Mouse (Mus musculus): ENCODE data around the gene Six5. TPM values are rescaled to one million over a fixed set of nuclear protein-coding genes. Genes with fewer than 3 reads are reported as not detected.

The Six5 gene
- polyA plus RNA-seq, 1 experiment from 2014 or later, result 7.4 TPM

DNA sequence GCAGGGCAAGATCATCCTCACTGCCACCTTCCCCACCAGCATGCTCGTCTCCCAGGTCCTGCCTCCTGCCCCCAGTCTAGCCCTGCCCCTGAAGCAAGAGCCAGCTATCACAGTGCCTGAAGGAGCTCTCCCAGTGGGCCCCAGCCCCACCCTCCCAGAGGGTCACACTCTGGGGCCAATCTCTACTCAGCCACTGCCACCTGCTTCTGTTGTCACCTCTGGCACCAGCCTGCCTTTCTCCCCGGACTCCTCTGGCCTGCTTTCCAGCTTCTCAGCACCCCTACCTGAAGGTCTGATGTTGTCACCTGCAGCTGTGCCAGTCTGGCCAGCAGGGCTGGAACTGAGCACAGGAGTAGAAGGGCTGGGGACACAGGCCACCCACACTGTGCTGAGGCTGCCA lies 2.8 kb downstream of the Six5 start:
- no peak overlapping the region for H3K4me3 ChIP-seq (ENCODE audit: low read depth, low read length)
- H3K9ac ChIP-seq (ENCODE audit: low read length), result no peak overlapping the region; the same call in 1 of the 2 replicates
- H3K9me3 ChIP-seq (ENCODE audit: control insufficient read depth, low read length), result no peaks in the 10 kb centered on the region
- ATAC-seq (ENCODE audit: insufficient read depth, low FRiP score, low TSS enrichment) (no peak), DNase-seq (ENCODE audit: low spot score) (no peak)
- no peak overlapping the region for H3K4me2 ChIP-seq (ENCODE audit: low read depth)
- 67% methylated on average over 2 of the region's 2 CpGs for WGBS
- no peaks in the 10 kb centered on the region for H3K36me3 ChIP-seq (ENCODE audit: control insufficient read depth, insufficient read depth, low read length)
- H3K27me3 ChIP-seq (ENCODE audit: control insufficient read depth, insufficient read depth, low read length), result no peaks in the 10 kb centered on the region
- peaks cover 24% of the 10 kb centered on the region for H3K4me1 ChIP-seq (ENCODE audit: control insufficient read depth, insufficient read depth, low read length)
- H3K27ac ChIP-seq (ENCODE audit: low read depth, low read length), result no peak overlapping the region

DNA sequence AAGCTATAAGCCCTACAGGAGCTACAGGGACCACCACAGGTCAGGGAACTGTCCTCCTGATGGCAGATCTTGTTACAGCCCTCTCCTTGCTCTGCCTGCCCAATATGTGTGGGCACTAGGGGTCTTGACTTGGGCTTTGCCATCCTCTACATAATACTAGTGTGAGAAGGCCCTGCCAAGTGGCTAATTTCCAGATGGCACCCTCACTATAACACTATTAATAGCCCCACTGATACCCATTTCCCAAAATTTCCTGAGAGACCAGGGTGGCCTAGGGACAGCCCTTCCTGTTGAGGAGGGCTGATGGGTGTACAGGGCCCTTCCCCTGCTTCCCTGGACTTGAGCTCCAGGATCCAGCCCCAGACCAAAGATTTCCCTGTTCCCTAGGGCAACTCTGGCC lies 3.5 kb downstream of the Six5 start:
- no peaks in the 10 kb centered on the region for H3K27me3 ChIP-seq (ENCODE audit: control insufficient read depth, insufficient read depth, low read length)
- DNase-seq (ENCODE audit: low spot score), result no peak
- H3K9ac ChIP-seq (ENCODE audit: low read length), result no peak overlapping the region
- H3K27ac ChIP-seq (ENCODE audit: low read depth, low read length), result no peak overlapping the region
- no peak overlapping the region for H3K4me2 ChIP-seq (ENCODE audit: low read depth)
- peaks cover 17% of the 10 kb centered on the region for H3K4me1 ChIP-seq (ENCODE audit: control insufficient read depth, insufficient read depth, low read length)
- H3K9me3 ChIP-seq (ENCODE audit: control insufficient read depth, low read length), result no peaks in the 10 kb centered on the region
- H3K4me3 ChIP-seq (ENCODE audit: low read depth, low read length), result no peak overlapping the region
- no peak for ATAC-seq (ENCODE audit: insufficient read depth, low FRiP score, low TSS enrichment)
- H3K36me3 ChIP-seq (ENCODE audit: control insufficient read depth, insufficient read depth, low read length), result no peaks in the 10 kb centered on the region

DNA sequence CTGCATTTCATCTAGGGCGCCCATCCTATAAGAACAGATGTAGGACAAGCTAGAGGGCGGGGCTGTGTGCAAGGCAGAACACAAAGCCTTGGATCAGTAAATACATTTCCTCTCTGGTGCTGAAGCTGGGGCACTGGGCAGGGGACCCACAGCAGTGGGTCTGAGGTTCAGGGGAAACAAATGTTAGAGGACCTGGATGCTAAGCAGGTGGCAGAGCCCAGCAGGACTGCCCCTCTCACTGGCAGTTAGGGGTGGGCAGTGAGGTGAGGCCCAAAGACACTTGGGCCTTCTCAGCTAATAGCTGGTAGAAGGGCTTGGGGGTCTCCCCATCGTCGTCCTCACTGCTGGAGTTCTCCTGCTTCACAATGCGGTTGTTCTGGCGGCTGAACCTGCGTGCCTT lies 4.4 kb downstream of the Six5 start:
- Histone ChIP-seq H3K4me2 (ENCODE audit: low read depth) (no peak overlapping the region), H3K4me3 (ENCODE audit: low read depth, low read length) (no peak overlapping the region), H3K9me3 (ENCODE audit: control insufficient read depth, low read length) (no peaks in the 10 kb centered on the region), H3K4me1 (ENCODE audit: control insufficient read depth, insufficient read depth, low read length) (peaks cover 12% of the 10 kb centered on the region), H3K36me3 (ENCODE audit: control insufficient read depth, insufficient read depth, low read length) (no peaks in the 10 kb centered on the region), H3K27ac (ENCODE audit: low read depth, low read length) (no peak overlapping the region), H3K9ac (ENCODE audit: low read length) (no peak overlapping the region), H3K27me3 (ENCODE audit: control insufficient read depth, insufficient read depth, low read length) (no peaks in the 10 kb centered on the region)
- whole genome bisulfite sequencing, result 69% methylated on average over 7 of the region's 7 CpGs
- no peak for ATAC-seq (ENCODE audit: insufficient read depth, low FRiP score, low TSS enrichment)
- no peak for DNase-seq (ENCODE audit: low spot score)

DNA sequence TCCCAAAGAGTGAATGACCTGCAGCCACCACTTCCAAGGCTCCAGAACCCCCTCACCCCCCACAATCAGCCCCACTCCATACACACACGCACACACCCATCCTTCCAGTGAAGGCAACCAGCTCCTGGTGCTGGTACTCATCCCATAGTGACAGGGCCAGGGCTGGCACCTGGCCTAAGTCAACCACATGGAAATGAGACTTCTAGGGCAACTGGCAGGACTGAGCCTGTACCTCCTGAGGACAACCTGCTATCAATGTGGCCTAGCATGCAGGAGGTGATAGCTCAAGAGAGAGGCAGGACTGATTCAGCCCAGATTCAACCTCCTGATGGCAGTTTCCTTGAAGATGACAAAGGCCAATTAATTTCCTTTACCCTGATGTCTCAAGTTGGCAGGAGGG lies 5.9 kb downstream of the Six5 start:
- Histone ChIP-seq H3K4me2 (ENCODE audit: low read depth) (no peak overlapping the region), H3K27ac (ENCODE audit: low read depth, low read length) (no peak overlapping the region), H3K9me3 (ENCODE audit: control insufficient read depth, low read length) (no peaks in the 10 kb centered on the region), H3K9ac (ENCODE audit: low read length) (no peak overlapping the region), H3K27me3 (ENCODE audit: control insufficient read depth, insufficient read depth, low read length) (no peaks in the 10 kb centered on the region), H3K36me3 (ENCODE audit: control insufficient read depth, insufficient read depth, low read length) (no peaks in the 10 kb centered on the region), H3K4me3 (ENCODE audit: low read depth, low read length) (no peak overlapping the region), H3K4me1 (ENCODE audit: control insufficient read depth, insufficient read depth, low read length) (peaks cover 12% of the 10 kb centered on the region)
- DNase-seq (ENCODE audit: low spot score) (no peak), ATAC-seq (ENCODE audit: insufficient read depth, low FRiP score, low TSS enrichment) (no peak)
- 81% methylated on average over 1 of the region's 1 CpGs for WGBS

DNA sequence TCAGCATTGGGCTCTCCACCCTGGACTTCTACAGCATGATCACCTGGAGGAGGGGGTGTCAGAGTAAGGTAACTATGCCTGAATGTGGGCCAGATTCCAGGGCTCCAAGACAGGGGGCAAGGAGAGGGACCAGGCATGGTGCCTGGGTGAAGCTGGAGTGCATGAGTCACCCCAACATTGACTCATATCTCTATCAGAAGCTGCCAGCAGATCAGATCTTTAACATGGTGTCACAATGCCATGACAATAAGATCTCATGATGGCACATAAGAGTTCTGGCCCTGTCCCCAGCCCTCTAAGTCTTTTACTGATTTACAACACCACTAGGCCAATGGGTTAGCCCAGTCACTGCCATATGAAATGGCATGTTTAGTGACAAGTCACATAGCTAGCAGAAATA lies 9.3 kb downstream of the Six5 start:
- Histone ChIP-seq H3K27ac (ENCODE audit: low read depth, low read length) (no peak overlapping the region), H3K27me3 (ENCODE audit: control insufficient read depth, insufficient read depth, low read length) (no peaks in the 10 kb centered on the region), H3K4me1 (ENCODE audit: control insufficient read depth, insufficient read depth, low read length) (no peaks in the 10 kb centered on the region), H3K4me2 (ENCODE audit: low read depth) (no peak overlapping the region), H3K36me3 (ENCODE audit: control insufficient read depth, insufficient read depth, low read length) (no peaks in the 10 kb centered on the region), H3K4me3 (ENCODE audit: low read depth, low read length) (no peak overlapping the region), H3K9ac (ENCODE audit: low read length) (no peak overlapping the region), H3K9me3 (ENCODE audit: control insufficient read depth, low read length) (no peaks in the 10 kb centered on the region)
- DNase-seq (ENCODE audit: low spot score) (no peak), ATAC-seq (ENCODE audit: insufficient read depth, low FRiP score, low TSS enrichment) (no peak)

DNA sequence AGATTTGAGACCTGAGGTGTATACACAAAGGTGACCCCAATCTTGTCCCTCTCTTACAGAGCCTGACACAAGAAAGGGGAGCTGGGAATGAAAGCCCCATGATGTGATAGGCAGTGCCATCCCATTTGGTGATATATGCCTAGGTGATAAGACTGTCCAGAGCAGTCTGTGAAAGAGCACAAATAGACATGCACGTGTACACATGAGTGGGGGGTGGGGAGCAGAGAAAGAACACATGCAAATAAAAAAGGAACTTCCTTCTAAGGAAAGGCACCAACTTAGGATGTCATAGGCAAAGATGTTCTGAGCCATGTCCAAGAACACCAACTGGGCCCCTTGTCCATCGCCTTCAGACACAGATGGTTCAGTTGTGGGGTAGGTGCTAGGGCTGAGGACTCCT lies 10.1 kb downstream of the Six5 start:
- no peak overlapping the region for H3K4me3 ChIP-seq (ENCODE audit: low read depth, low read length)
- ATAC-seq (ENCODE audit: insufficient read depth, low FRiP score, low TSS enrichment), result no peak
- H3K4me1 ChIP-seq (ENCODE audit: control insufficient read depth, insufficient read depth, low read length), result no peaks in the 10 kb centered on the region
- no peak overlapping the region for H3K27ac ChIP-seq (ENCODE audit: low read depth, low read length)
- no peaks in the 10 kb centered on the region for H3K36me3 ChIP-seq (ENCODE audit: control insufficient read depth, insufficient read depth, low read length)
- H3K4me2 ChIP-seq (ENCODE audit: low read depth), result no peak overlapping the region
- H3K9me3 ChIP-seq (ENCODE audit: control insufficient read depth, low read length), result no peaks in the 10 kb centered on the region
- no peak for DNase-seq (ENCODE audit: low spot score)
- H3K27me3 ChIP-seq (ENCODE audit: control insufficient read depth, insufficient read depth, low read length), result no peaks in the 10 kb centered on the region
- 77% methylated on average over 2 of the region's 2 CpGs for WGBS
- H3K9ac ChIP-seq (ENCODE audit: low read length), result no peak overlapping the region

DNA sequence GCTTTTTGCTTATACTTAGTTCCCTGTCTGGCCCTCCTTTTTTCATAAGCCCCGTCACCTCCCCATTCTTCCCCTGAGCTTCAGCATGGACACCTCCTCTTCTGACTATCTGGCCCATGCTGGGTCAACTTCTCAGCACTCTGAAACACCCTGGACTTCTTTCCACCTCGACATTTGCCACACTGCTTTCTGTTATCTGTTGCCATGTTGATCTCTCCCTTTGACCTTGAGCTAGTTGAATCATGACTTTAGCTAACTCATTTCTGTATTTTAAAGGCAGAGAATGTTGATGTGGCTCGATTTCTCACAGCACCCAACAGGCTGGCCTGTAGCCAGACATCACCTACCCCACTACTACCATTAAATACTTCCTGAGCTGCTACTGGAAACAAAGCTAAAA lies 13.0 kb downstream of the Six5 start:
- no peak for ATAC-seq (ENCODE audit: insufficient read depth, low FRiP score, low TSS enrichment)
- no peak overlapping the region for H3K4me2 ChIP-seq (ENCODE audit: low read depth)
- H3K27ac ChIP-seq (ENCODE audit: low read depth, low read length), result no peak overlapping the region
- no peak overlapping the region for H3K9ac ChIP-seq (ENCODE audit: low read length)
- no peak for DNase-seq (ENCODE audit: low spot score)
- no peaks in the 10 kb centered on the region for H3K9me3 ChIP-seq (ENCODE audit: control insufficient read depth, low read length)
- no peaks in the 10 kb centered on the region for H3K4me1 ChIP-seq (ENCODE audit: control insufficient read depth, insufficient read depth, low read length)
- H3K36me3 ChIP-seq (ENCODE audit: control insufficient read depth, insufficient read depth, low read length), result no peaks in the 10 kb centered on the region
- H3K27me3 ChIP-seq (ENCODE audit: control insufficient read depth, insufficient read depth, low read length), result no peaks in the 10 kb centered on the region
- H3K4me3 ChIP-seq (ENCODE audit: low read depth, low read length), result no peak overlapping the region
- WGBS, result 59% methylated on average over 3 of the region's 3 CpGs

DNA sequence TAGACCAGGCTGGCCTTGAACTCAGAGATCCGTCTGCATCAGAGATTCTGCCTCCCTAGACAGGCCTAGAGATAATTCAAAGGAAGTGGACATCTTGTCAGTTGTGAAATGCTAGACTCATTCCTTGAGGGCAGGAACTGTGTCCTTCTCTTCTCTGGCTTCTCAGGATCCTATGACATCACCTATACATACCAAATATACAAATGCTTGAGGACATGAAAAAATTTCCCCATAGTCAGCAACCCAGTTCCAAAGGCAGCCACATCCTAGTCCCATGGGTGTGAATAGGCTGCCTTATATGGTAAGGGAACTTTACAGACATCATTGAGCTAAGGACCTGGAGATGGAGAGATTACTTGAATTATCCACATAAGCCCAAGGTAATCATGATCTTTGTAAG lies 15.2 kb downstream of the Six5 start:
- no peak overlapping the region for H3K4me2 ChIP-seq (ENCODE audit: low read depth)
- no peaks in the 10 kb centered on the region for H3K27me3 ChIP-seq (ENCODE audit: control insufficient read depth, insufficient read depth, low read length)
- ATAC-seq (ENCODE audit: insufficient read depth, low FRiP score, low TSS enrichment) (no peak), DNase-seq (ENCODE audit: low spot score) (no peak)
- H3K27ac ChIP-seq (ENCODE audit: low read depth, low read length), result no peak overlapping the region
- H3K4me1 ChIP-seq (ENCODE audit: control insufficient read depth, insufficient read depth, low read length), result no peaks in the 10 kb centered on the region
- H3K9ac ChIP-seq (ENCODE audit: low read length), result no peak overlapping the region
- no peaks in the 10 kb centered on the region for H3K36me3 ChIP-seq (ENCODE audit: control insufficient read depth, insufficient read depth, low read length)
- no peak overlapping the region for H3K4me3 ChIP-seq (ENCODE audit: low read depth, low read length)
- WGBS, result 79% methylated on average over 1 of the region's 1 CpGs
- H3K9me3 ChIP-seq (ENCODE audit: control insufficient read depth, low read length), result no peaks in the 10 kb centered on the region

DNA sequence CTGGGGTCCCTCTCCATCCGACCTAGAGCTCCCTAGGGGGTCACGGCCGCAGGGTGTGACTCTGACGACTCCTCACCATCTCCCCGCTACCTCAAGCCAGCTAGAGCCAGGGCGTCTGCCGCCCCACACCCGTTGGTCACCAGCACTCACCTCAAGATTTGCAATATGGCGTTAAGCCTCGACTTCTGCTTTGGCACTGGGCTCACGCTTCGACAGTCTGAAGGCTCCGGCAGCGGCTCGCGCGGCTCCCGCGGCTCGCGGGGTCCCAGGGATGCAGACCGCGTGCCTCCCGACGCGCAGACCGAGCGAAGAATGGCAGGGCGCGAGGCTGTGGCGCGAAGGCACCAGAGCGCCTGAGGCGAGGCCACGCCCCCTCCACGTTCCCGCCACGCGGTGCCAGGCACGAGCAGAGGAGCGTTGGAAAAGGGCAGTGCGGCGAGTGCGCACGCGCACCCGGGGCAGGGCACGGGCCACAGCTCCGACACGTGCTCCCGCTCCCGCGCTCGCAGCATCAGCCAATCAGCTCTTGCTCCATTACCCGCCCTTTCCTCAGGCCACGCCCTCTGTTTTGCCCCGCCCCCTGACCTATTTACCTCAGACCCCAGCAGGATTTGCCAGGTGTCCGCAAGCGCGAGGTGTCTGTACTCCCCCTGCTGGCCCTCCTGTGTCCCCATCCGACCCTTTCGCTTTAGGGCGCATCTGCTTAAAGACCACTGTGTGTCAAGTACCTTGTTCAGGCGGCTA lies 23.8 kb downstream of the Six5 start, which contains the start of gene Gm4969:
Gene Gm4969 (minus strand): TSS at position 341 of the 744 bp plus-strand sequence.
- Histone ChIP-seq H3K27me3 (ENCODE audit: control insufficient read depth, insufficient read depth, low read length) (peaks cover 2% of the 10 kb centered on the region; the same call in 1 of the 2 replicates), H3K27ac (ENCODE audit: low read depth, low read length) (no peak within 1 kb of the TSS), H3K36me3 (ENCODE audit: control insufficient read depth, insufficient read depth, low read length) (no peaks in the 10 kb centered on the region), H3K4me3 (ENCODE audit: low read depth, low read length) (no peak within 1 kb of the TSS), H3K9me3 (ENCODE audit: control insufficient read depth, low read length) (no peaks in the 10 kb centered on the region; the same call in 1 of the 2 replicates), H3K4me2 (ENCODE audit: low read depth) (peak within 1 kb of the TSS; percentile 24; the same call in 1 of the 2 replicates), H3K4me1 (ENCODE audit: control insufficient read depth, insufficient read depth, low read length) (peaks cover 6% of the 10 kb centered on the region), H3K9ac (ENCODE audit: low read length) (no peak within 1 kb of the TSS)
- ATAC-seq (ENCODE audit: insufficient read depth, low FRiP score, low TSS enrichment) (0 out of 2 replicates have a peak, but pooled peaks have one; percentile 11), DNase-seq (ENCODE audit: low spot score) (peak; percentile 70)
- WGBS, result 23% methylated on average over 54 of the region's 64 CpGs
